Mouse (Mus musculus): Measurements from ENCODE around the gene Slc35b2. TPM values are rescaled to one million over a fixed set of nuclear protein-coding genes. Genes with fewer than 3 reads are reported as not detected.

Slc35b2 gene
- total and polyA plus RNA-seq, 3 experiments, result 57.2 to 101 (median 73.9) TPM

- Histone ChIP-seq H3K4me3 (replicated peaks in 1 of 3; ENCODE audit: low read depth in 2 of 3, low read length in 2 of 3, poor library complexity in 1 of 3) (no peak overlapping the region), H3K4me1 (ENCODE audit: control insufficient read depth in 1 of 2, insufficient read depth in 2 of 2) (peaks cover 14 to 42% of the 10 kb centered on the region in 2 experiments), H3K9me3 (replicated peaks; ENCODE audit: low read length) (no peaks in the 10 kb centered on the region), H3K4me2 (ENCODE audit: insufficient read depth, low read depth, poor library complexity, severe bottlenecking) (no peak overlapping the region), H3K27me3 (replicated peaks) (no peaks in the 10 kb centered on the region), H3K27ac (ENCODE audit: insufficient read depth, low read depth) (peak overlapping the region; percentile 15; the same call in 1 of the 2 replicates), H3K9ac (ENCODE audit: insufficient read depth, low read depth) (no peak overlapping the region), H3K79me2 (replicated peaks; ENCODE audit: control insufficient read depth, extremely low read depth, insufficient read depth, poor library complexity, severe bottlenecking) (peaks cover 13% of the 10 kb centered on the region), H3K36me3 (replicated peaks in 1 of 2; ENCODE audit: control insufficient read depth in 1 of 2, insufficient read depth in 1 of 2, low read length in 1 of 2) (peaks cover 2 to 7% of the 10 kb centered on the region in 2 experiments)
- in situ Hi-C loops (cut with MboI; ENCODE audit: low pct_ligation_motif_present, low pct_unique_long_range_greater_than_20kb, low sequenced_read_pairs) (loop anchor here (5.0 kb wide), 1 partner anchor 35 kb away; no protein-coding TSS in a partner anchor), dilution Hi-C loops (cut with MboI; ENCODE audit: extremely low pct_ligation_motif_present, extremely low pct_unique_long_range_greater_than_20kb, low sequenced_read_pairs) (no loop called here)
- 0 out of 2 replicates have a peak, but pooled peaks have one; percentile 57 for TF ChIP-seq MXI1 (IDR thresholded peaks at IDR 0.05; ENCODE audit: low read depth, low read length)
- TF ChIP-seq HCFC1 (IDR thresholded peaks at IDR 0.05; ENCODE audit: low read depth, low read length), result no peak; the same call in 1 of the 2 replicates
- TF ChIP-seq TCF12 (IDR thresholded peaks at IDR 0.05; ENCODE audit: low read depth, low read length), result peak; percentile 60; the same call in 1 of the 2 replicates
- TF ChIP-seq MYC (IDR thresholded peaks at IDR 0.05; ENCODE audit: low read depth, low read length), result peak; percentile 48; the same call in 1 of the 2 replicates
- peak; percentile 56; the same call in 1 of the 2 replicates for TF ChIP-seq MAZ (IDR thresholded peaks at IDR 0.05; ENCODE audit: low read depth, low read length)
- TF ChIP-seq ELF1 (IDR thresholded peaks at IDR 0.05; ENCODE audit: low read depth, low read length), result peak; percentile 53
- TF ChIP-seq USF2 (conservative IDR thresholded peaks at IDR 0.05; ENCODE audit: low read depth, low read length), result no peak
- no peak; the same call in none of the 2 replicates for TF ChIP-seq RAD21 (IDR thresholded peaks at IDR 0.05; ENCODE audit: low read depth, low read length)
- TF ChIP-seq IRF4 (IDR thresholded peaks at IDR 0.05; ENCODE audit: low read depth, low read length), result peak; percentile 22; the same call in 1 of the 2 replicates
- TF ChIP-seq CTCF (conservative IDR thresholded peaks at IDR 0.05 in 1 of 2, IDR thresholded peaks at IDR 0.05 in 1 of 2; ENCODE audit: low read depth in 2 of 2, low read length in 2 of 2), result peak; percentile 75 to 99
- TF ChIP-seq SMC3 (IDR thresholded peaks at IDR 0.05; ENCODE audit: low read depth, low read length), result peak; percentile 93
- peak; percentile 77 for TF ChIP-seq SIN3A (IDR thresholded peaks at IDR 0.05; ENCODE audit: low read length)
- TF ChIP-seq MAX (IDR thresholded peaks at IDR 0.05; ENCODE audit: low read length), result no peak
- TF ChIP-seq ZNF384 (IDR thresholded peaks at IDR 0.05; ENCODE audit: low read depth, low read length), result peak; percentile 10; the same call in 1 of the 2 replicates
- no peak for TF ChIP-seq MAFK (IDR thresholded peaks at IDR 0.05; ENCODE audit: insufficient replicate concordance, low read length)
- TF ChIP-seq ZC3H11A (IDR thresholded peaks at IDR 0.05; ENCODE audit: low read depth, low read length), result peak; percentile 76
- 0 out of 2 replicates have a peak, but pooled peaks have one; percentile 14 for TF ChIP-seq BHLHE40 (IDR thresholded peaks at IDR 0.05; ENCODE audit: low read depth, low read length)
- TF ChIP-seq NELFE (IDR thresholded peaks at IDR 0.05; ENCODE audit: low read depth, low read length), result peak; percentile 54; the same call in 1 of the 2 replicates
- no peak for TF ChIP-seq ZKSCAN1 (IDR thresholded peaks at IDR 0.05; ENCODE audit: borderline replicate concordance, low read depth, low read length)
- 0 out of 2 replicates have a peak, but pooled peaks have one; percentile 10 for TF ChIP-seq EP300 (IDR thresholded peaks at IDR 0.05; ENCODE audit: low read length)
- DNase-seq (ENCODE audit: extremely low read depth), result peak; percentile 86
Observed at GRCm38 (mm10) chr17:45551816-45552451, 11.7 kb upstream of the Slc35b2 start.

All from CH12.LX (cell line).